Mouse (Mus musculus) urinary bladder, postnatal 36 days (tissue): Measurements from ENCODE around the gene Cyp4x1.
"Not testable (repeated sequence)": the region's sequence is repeated elsewhere in the genome, so short reads cannot be mapped to it uniquely, and the experiment has no call there.

ENCODE experiments used
- DNase-seq, 2 experiments: peaks; one replicate each; pipeline ENCODE4 v3.0.0; 2022; ENCODE audit warnings: low spot score in 2 of 2, mixed read lengths in 1 of 2

Gene Cyp4x1

GRCm38 (mm10) chr4:115133621-115134295 lies at the start of gene Cyp4x1:
Gene Cyp4x1 (minus strand): TSS chr4:115134281.
- no peak for DNase-seq

GRCm38 (mm10) chr4:115176201-115176600 lies 42.1 kb upstream of the Cyp4x1 start:
- DNase-seq, result not testable (repeated sequence)

GRCm38 (mm10) chr4:115174694-115175353 lies 40.7 kb upstream of the Cyp4x1 start:
- DNase-seq, result no peak

GRCm38 (mm10) chr4:115158963-115159362 lies 24.9 kb upstream of the Cyp4x1 start:
- DNase-seq, result not testable (repeated sequence)

- no peak for DNase-seq
These were observed 20.6 kb upstream of the Cyp4x1 start for GRCm38 (mm10) chr4:115154723-115155122.

- DNase-seq, result no peak
These were observed 182 bp upstream of the Cyp4x1 start for GRCm38 (mm10) chr4:115134296-115134630.

GRCm38 (mm10) chr4:115133085-115133484 lies 996 bp downstream of the Cyp4x1 start:
- DNase-seq, result no peak

GRCm38 (mm10) chr4:115124713-115125112 lies 9.4 kb downstream of the Cyp4x1 start:
- no peak for DNase-seq

GRCm38 (mm10) chr4:115123507-115123906 lies 10.6 kb downstream of the Cyp4x1 start:
- DNase-seq, result no peak

GRCm38 (mm10) chr4:115121608-115122007 lies 12.5 kb downstream of the Cyp4x1 start:
- DNase-seq, result no peak

- no peak for DNase-seq
These were observed 12.9 kb downstream of the Cyp4x1 start for GRCm38 (mm10) chr4:115121162-115121561.

- DNase-seq, result no peak
These were observed 14.4 kb downstream of the Cyp4x1 start for GRCm38 (mm10) chr4:115119642-115120041.

- no peak for DNase-seq
These were observed 20.8 kb downstream of the Cyp4x1 start for GRCm38 (mm10) chr4:115113266-115113665.

GRCm38 (mm10) chr4:115111167-115111566 lies 22.9 kb downstream of the Cyp4x1 start:
- DNase-seq, result no peak

- DNase-seq, result no peak
These were observed 30.6 kb downstream of the Cyp4x1 start for GRCm38 (mm10) chr4:115103510-115103909.

GRCm38 (mm10) chr4:115101682-115102081 lies 32.4 kb downstream of the Cyp4x1 start:
- peak in 1 of 2 experiments; percentile 19 for DNase-seq

GRCm38 (mm10) chr4:115097146-115097496 lies 37.0 kb downstream of the Cyp4x1 start:
- no peak for DNase-seq

- DNase-seq, result no peak
These were observed 37.5 kb downstream of the Cyp4x1 start for GRCm38 (mm10) chr4:115096435-115097145.

- DNase-seq, result peak in 1 of 2 experiments; percentile 40
These were observed 38.2 kb downstream of the Cyp4x1 start for GRCm38 (mm10) chr4:115095671-115096434.

- DNase-seq, result no peak
These were observed 40.0 kb downstream of the Cyp4x1 start for GRCm38 (mm10) chr4:115094056-115094455.

GRCm38 (mm10) chr4:115093331-115093864 lies 40.7 kb downstream of the Cyp4x1 start:
- DNase-seq, result no peak

- no peak for DNase-seq
These were observed 42.3 kb downstream of the Cyp4x1 start for GRCm38 (mm10) chr4:115091806-115092205.
